Mouse (Mus musculus): ENCODE measurements around the gene Zfp383. TPM values are rescaled to one million over a fixed set of nuclear protein-coding genes. Genes with fewer than 3 reads are reported as not detected.
A peak's percentile ranks its signal among the peaks of the same experiment; 100 is the strongest.

Zfp383 gene
- total and polyA plus RNA-seq, 3 experiments, result 2.4 to 6.3 (median 5.5) TPM

DNA sequence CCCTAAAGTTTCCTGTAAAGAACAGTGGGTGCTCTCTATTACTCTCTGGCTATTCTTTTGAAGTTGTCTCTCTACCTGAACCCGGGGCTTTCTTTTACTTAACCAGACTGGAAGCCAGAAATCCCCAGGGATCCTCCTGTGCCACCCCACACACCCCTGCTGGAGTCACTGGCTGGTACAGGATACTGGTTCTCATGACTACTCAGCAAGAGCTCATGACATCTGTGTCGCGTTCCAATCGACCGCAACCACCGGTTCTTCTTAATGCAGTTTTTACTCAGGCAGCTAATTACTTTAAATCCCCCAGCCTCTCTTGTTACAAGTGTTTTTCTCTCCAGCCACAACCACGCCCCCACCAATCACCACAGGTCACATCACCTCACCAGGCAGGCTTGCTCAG is 28.0 kb upstream of the Zfp383 start:
- TF ChIP-seq CTCF (IDR thresholded peaks at IDR 0.05) (no peak), EP300 (IDR thresholded peaks at IDR 0.05; ENCODE audit: insufficient read depth, low read depth, low read length) (no peak), POLR2A (IDR thresholded peaks at IDR 0.05; ENCODE audit: insufficient read depth, low read depth, low read length) (no peak)
- H3K4me1 ChIP-seq (ENCODE audit: control insufficient read depth, insufficient read depth, low read length), result no peaks in the 10 kb centered on the region
- no peaks in the 10 kb centered on the region for H3K27me3 ChIP-seq (ENCODE audit: control insufficient read depth, insufficient read depth, low read length)
- H3K27ac ChIP-seq, result no peak overlapping the region
- DNase-seq, result no peak
- no peaks in the 10 kb centered on the region for H3K79me2 ChIP-seq (replicated peaks; ENCODE audit: control insufficient read depth, insufficient read depth, low read length)
- 83% methylated on average over 7 of the region's 7 CpGs for WGBS
- no peak overlapping the region for H3K9ac ChIP-seq (ENCODE audit: low read depth, low read length)
- no peaks in the 10 kb centered on the region; the same call in 1 of the 2 replicates for H3K36me3 ChIP-seq (ENCODE audit: control insufficient read depth, insufficient read depth, low read length)
- intact Hi-C loops (cut with DNase I), result no loop called here
- H3K4me3 ChIP-seq, result no peak overlapping the region

DNA sequence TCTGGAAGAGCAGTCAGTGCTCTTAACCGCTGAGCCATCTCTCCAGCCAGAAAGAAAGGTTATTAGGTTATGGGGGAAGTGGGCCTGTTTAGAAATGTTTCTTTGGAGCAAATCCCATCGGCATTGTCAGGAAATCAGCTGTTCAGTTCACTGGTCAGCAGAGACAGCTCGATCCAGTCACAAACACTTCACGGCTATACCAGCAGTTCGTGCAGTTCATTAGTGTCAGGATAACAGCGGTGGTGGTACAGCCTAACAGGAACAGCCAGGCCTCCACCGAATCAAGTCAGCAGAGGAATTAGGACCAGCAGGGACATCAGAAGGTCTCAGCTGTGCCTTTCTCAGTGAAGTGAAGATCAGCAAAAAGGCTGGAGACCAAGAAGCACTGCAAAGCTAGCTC is 27.1 kb upstream of the Zfp383 start:
- Histone ChIP-seq H3K9ac (ENCODE audit: low read depth, low read length) (no peak overlapping the region), H3K36me3 (ENCODE audit: control insufficient read depth, insufficient read depth, low read length) (no peaks in the 10 kb centered on the region), H3K4me3 (no peak overlapping the region), H3K79me2 (replicated peaks; ENCODE audit: control insufficient read depth, insufficient read depth, low read length) (no peaks in the 10 kb centered on the region), H3K4me1 (ENCODE audit: control insufficient read depth, insufficient read depth, low read length) (no peaks in the 10 kb centered on the region), H3K27ac (no peak overlapping the region), H3K27me3 (ENCODE audit: control insufficient read depth, insufficient read depth, low read length) (no peaks in the 10 kb centered on the region)
- intact Hi-C loops (cut with DNase I), result no loop called here
- TF ChIP-seq POLR2A (IDR thresholded peaks at IDR 0.05; ENCODE audit: insufficient read depth, low read depth, low read length) (no peak), CTCF (IDR thresholded peaks at IDR 0.05) (no peak), EP300 (IDR thresholded peaks at IDR 0.05; ENCODE audit: insufficient read depth, low read depth, low read length) (no peak)
- WGBS, result 72% methylated on average over 7 of the region's 7 CpGs
- DNase-seq, result no peak

DNA sequence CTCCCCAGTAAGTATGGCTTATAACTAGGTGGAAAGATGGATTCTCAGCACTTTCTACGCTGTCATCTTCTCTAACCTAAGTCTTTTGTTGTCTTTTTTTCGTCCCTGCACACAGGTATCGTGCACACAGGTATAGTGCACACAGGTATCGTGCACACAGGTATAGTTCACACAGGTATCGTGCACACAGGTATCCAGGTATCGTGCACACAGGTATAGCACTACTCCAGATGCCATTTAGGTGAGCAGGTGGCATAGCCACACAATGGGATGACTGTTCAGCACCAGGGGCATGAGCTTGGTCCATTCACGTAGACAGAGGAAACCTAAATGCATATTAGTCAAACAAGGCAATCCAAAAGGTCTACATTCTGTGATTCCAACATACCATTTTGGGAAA is 17.5 kb upstream of the Zfp383 start:
- intact Hi-C loops (cut with DNase I), result no loop called here
- TF ChIP-seq EP300 (IDR thresholded peaks at IDR 0.05; ENCODE audit: insufficient read depth, low read depth, low read length) (no peak), POLR2A (IDR thresholded peaks at IDR 0.05; ENCODE audit: insufficient read depth, low read depth, low read length) (no peak), CTCF (IDR thresholded peaks at IDR 0.05) (no peak)
- no peaks in the 10 kb centered on the region for H3K27me3 ChIP-seq (ENCODE audit: control insufficient read depth, insufficient read depth, low read length)
- H3K9ac ChIP-seq (ENCODE audit: low read depth, low read length), result no peak overlapping the region
- H3K27ac ChIP-seq, result no peak overlapping the region
- 97% methylated on average over 7 of the region's 7 CpGs for WGBS
- no peaks in the 10 kb centered on the region for H3K79me2 ChIP-seq (replicated peaks; ENCODE audit: control insufficient read depth, insufficient read depth, low read length)
- H3K4me1 ChIP-seq (ENCODE audit: control insufficient read depth, insufficient read depth, low read length), result no peaks in the 10 kb centered on the region
- no peaks in the 10 kb centered on the region for H3K36me3 ChIP-seq (ENCODE audit: control insufficient read depth, insufficient read depth, low read length)
- no peak for DNase-seq
- H3K4me3 ChIP-seq, result no peak overlapping the region

DNA sequence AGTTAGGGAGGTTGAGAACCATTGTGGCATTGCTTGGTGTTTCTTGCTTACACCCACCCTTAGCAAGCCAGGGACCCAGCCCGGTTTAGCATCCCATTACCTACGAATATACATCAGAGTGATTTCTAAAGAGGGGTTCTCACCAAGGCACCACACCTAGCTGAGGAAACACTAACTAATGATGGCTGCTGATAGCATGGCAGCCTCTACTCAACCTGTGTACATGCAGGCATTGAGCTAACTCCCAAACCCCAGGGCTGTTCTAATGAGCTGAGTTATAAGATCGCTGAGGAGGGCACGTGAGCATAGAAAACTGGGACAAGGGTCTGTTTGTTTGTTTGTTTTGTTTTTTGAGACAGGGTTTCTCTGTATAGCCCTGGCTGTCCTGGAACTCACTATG is 15.3 kb upstream of the Zfp383 start:
- Histone ChIP-seq H3K27ac (no peak overlapping the region), H3K4me3 (no peak overlapping the region), H3K27me3 (ENCODE audit: control insufficient read depth, insufficient read depth, low read length) (no peaks in the 10 kb centered on the region), H3K79me2 (replicated peaks; ENCODE audit: control insufficient read depth, insufficient read depth, low read length) (no peaks in the 10 kb centered on the region), H3K9ac (ENCODE audit: low read depth, low read length) (no peak overlapping the region), H3K36me3 (ENCODE audit: control insufficient read depth, insufficient read depth, low read length) (no peaks in the 10 kb centered on the region), H3K4me1 (ENCODE audit: control insufficient read depth, insufficient read depth, low read length) (no peaks in the 10 kb centered on the region)
- intact Hi-C loops (cut with DNase I), result no loop called here
- no peak for DNase-seq
- no peak for TF ChIP-seq CTCF (IDR thresholded peaks at IDR 0.05)
- TF ChIP-seq EP300 (IDR thresholded peaks at IDR 0.05; ENCODE audit: insufficient read depth, low read depth, low read length), result no peak
- no peak for TF ChIP-seq POLR2A (IDR thresholded peaks at IDR 0.05; ENCODE audit: insufficient read depth, low read depth, low read length)
- WGBS, result 99% methylated on average over 4 of the region's 4 CpGs

DNA sequence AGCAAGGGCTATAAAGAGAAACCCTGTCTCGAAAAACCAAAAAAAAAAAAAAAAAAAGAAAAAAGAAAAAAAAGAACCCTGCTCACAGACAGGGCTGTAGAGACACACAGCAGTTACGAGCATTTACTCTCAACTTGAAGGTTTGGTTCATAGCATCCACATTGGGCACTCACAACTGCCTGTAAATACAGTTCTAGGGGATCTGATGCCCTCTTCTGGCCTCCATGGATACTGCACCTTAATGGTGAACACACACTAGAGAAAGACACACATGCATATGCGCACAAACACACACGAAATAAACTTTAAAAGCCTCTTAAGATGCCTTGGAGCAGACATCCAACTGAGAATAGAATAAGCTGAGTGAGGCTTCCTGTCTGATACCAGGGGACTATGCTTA is 9.7 kb upstream of the Zfp383 start:
- 0 out of 2 replicates have a peak, but pooled peaks have one; percentile 14 for TF ChIP-seq CTCF (IDR thresholded peaks at IDR 0.05)
- TF ChIP-seq EP300 (IDR thresholded peaks at IDR 0.05; ENCODE audit: insufficient read depth, low read depth, low read length), result no peak
- TF ChIP-seq POLR2A (IDR thresholded peaks at IDR 0.05; ENCODE audit: insufficient read depth, low read depth, low read length), result no peak
- Histone ChIP-seq H3K27me3 (ENCODE audit: control insufficient read depth, insufficient read depth, low read length) (no peaks in the 10 kb centered on the region), H3K9ac (ENCODE audit: low read depth, low read length) (no peak overlapping the region), H3K4me3 (no peak overlapping the region), H3K27ac (no peak overlapping the region), H3K79me2 (replicated peaks; ENCODE audit: control insufficient read depth, insufficient read depth, low read length) (no peaks in the 10 kb centered on the region), H3K4me1 (ENCODE audit: control insufficient read depth, insufficient read depth, low read length) (no peaks in the 10 kb centered on the region), H3K36me3 (ENCODE audit: control insufficient read depth, insufficient read depth, low read length) (no peaks in the 10 kb centered on the region; the same call in 1 of the 2 replicates)
- WGBS, result 96% methylated on average over 4 of the region's 4 CpGs
- intact Hi-C loops (cut with DNase I), result no loop called here
- no peak for DNase-seq

DNA sequence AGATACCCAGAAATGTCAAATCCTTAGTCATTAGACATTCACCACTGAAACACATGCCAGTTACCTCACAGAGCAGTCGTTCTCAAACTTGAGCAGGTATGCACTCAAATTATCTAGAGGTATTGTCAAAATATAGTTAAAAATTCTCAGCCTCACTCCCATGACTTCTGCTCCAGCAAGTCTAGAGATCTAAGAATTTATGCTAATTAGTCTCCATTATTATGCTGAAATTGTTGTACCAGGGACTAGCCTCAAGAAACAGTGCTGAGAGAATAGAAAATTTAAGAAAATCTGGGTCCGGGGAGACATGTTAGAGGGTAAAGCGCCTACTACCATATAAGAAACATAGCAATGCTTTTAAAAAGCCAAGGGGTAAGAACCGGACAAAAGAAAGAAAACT is 3.9 kb upstream of the Zfp383 start:
- TF ChIP-seq EP300 (IDR thresholded peaks at IDR 0.05; ENCODE audit: insufficient read depth, low read depth, low read length), result no peak
- TF ChIP-seq POLR2A (IDR thresholded peaks at IDR 0.05; ENCODE audit: insufficient read depth, low read depth, low read length), result no peak
- no peak for TF ChIP-seq CTCF (IDR thresholded peaks at IDR 0.05)
- no peaks in the 10 kb centered on the region for H3K79me2 ChIP-seq (replicated peaks; ENCODE audit: control insufficient read depth, insufficient read depth, low read length)
- H3K27ac ChIP-seq, result no peak overlapping the region
- no peak overlapping the region for H3K9ac ChIP-seq (ENCODE audit: low read depth, low read length)
- no peak overlapping the region for H3K4me3 ChIP-seq
- no peak for DNase-seq
- H3K4me1 ChIP-seq (ENCODE audit: control insufficient read depth, insufficient read depth, low read length), result no peaks in the 10 kb centered on the region; the same call in 1 of the 2 replicates
- intact Hi-C loops (cut with DNase I), result loop anchor here (2.0 kb wide), 1 partner anchor 43 kb away; no protein-coding TSS in a partner anchor
- WGBS, result 93% methylated on average over 4 of the region's 4 CpGs
- peaks cover under 1% of the 10 kb centered on the region for H3K36me3 ChIP-seq (ENCODE audit: control insufficient read depth, insufficient read depth, low read length)
- no peaks in the 10 kb centered on the region for H3K27me3 ChIP-seq (ENCODE audit: control insufficient read depth, insufficient read depth, low read length)

Measured in heart, adult 2 months (tissue).